Mouse (Mus musculus) liver, embryonic 15.5 days (tissue): ENCODE measurements at regions not wholly inside any gene's neighbourhood (a gene's known extent, or its start where the extent isn't known, plus 50 kb on each side); places are given as distances from the start of the nearest gene placed in this dataset.

ENCODE experiments used
- ATAC-seq: fragments of 200-750 bp; cut with Nextera tagmentation; 2 replicates; pipeline ENCODE4 v1.8.0; 2017; ENCODE audit warnings: moderate number of reproducible peaks, mild to moderate bottlenecking, moderate library complexity; ENCODE audit not compliant: insufficient read depth
- H3K27ac ChIP-seq: fragments of 300-500 bp; sonication (generic); replicated peaks from 2 replicates; pipeline ENCODE4 v1.5.1; 2015; ENCODE audit warnings: mild to moderate bottlenecking, inconsistent platforms
- H3K27me3 ChIP-seq: fragments of 300-500 bp; sonication (generic); 2 replicates; pipeline ENCODE4 v1.6.1; 2015; ENCODE audit warnings: mild to moderate bottlenecking, inconsistent platforms
- H3K36me3 ChIP-seq: fragments of 300-500 bp; sonication (generic); replicated peaks from 2 replicates; pipeline ENCODE4 v1.6.1; 2015; ENCODE audit warnings: moderate library complexity, mild to moderate bottlenecking, inconsistent platforms
- H3K4me1 ChIP-seq: fragments of 300-500 bp; sonication (generic); replicated peaks from 2 replicates; pipeline ENCODE4 v1.6.1; 2015; ENCODE audit warnings: inconsistent platforms
- H3K4me2 ChIP-seq: fragments of 300-500 bp; sonication (generic); 2 replicates; pipeline ENCODE4 v1.6.1; 2015; ENCODE audit warnings: moderate library complexity, mild to moderate bottlenecking, inconsistent platforms
- H3K4me3 ChIP-seq: fragments of 300-500 bp; sonication (generic); replicated peaks from 2 replicates; pipeline ENCODE4 v1.5.1; 2015; ENCODE audit warnings: mild to moderate bottlenecking, inconsistent platforms
- H3K9ac ChIP-seq: fragments of 300-500 bp; sonication (generic); 2 replicates; pipeline ENCODE4 v1.6.1; 2015; ENCODE audit warnings: moderate library complexity, mild to moderate bottlenecking, inconsistent platforms
- H3K9me3 ChIP-seq: fragments of 300-500 bp; sonication (generic); replicated peaks from 2 replicates; pipeline ENCODE4 v1.6.1; 2016; ENCODE audit warnings: inconsistent platforms
- WGBS: fragments of 180-500 bp; shearing (Covaris S2); methylation state at CpG from one replicate; pipeline ENCODE4 v1.1.7; 2015; ENCODE audit warnings: mixed read lengths; ENCODE audit not compliant: insufficient replicate concordance; 5-methylcytosine and 5-hydroxymethylcytosine counted together

- Histone ChIP-seq H3K36me3 (no peaks in the 10 kb centered on the region), H3K4me2 (no peak overlapping the region), H3K9me3 (no peaks in the 10 kb centered on the region), H3K4me3 (no peak overlapping the region), H3K4me1 (no peaks in the 10 kb centered on the region), H3K27me3 (no peaks in the 10 kb centered on the region), H3K27ac (no peak overlapping the region), H3K9ac (no peak overlapping the region)
- 18% methylated on average over 2 of the region's 2 CpGs for WGBS
- ATAC-seq: no peak
These were observed 659.5 kb upstream of the A1bg start for GRCm38 (mm10) chr15:61582335-61582734.

GRCm38 (mm10) chr15:61563347-61563746, 640.5 kb upstream of the A1bg start:
- Histone ChIP-seq H3K27me3 (no peaks in the 10 kb centered on the region), H3K9me3 (no peaks in the 10 kb centered on the region), H3K9ac (no peak overlapping the region), H3K36me3 (no peaks in the 10 kb centered on the region), H3K4me1 (no peaks in the 10 kb centered on the region), H3K27ac (no peak overlapping the region), H3K4me3 (no peak overlapping the region), H3K4me2 (no peak overlapping the region)
- no peak for ATAC-seq

GRCm38 (mm10) chr15:61562252-61562651, 639.4 kb upstream of the A1bg start:
- Histone ChIP-seq H3K9me3 (no peaks in the 10 kb centered on the region), H3K27me3 (no peaks in the 10 kb centered on the region), H3K27ac (no peak overlapping the region), H3K36me3 (no peaks in the 10 kb centered on the region), H3K4me1 (no peaks in the 10 kb centered on the region), H3K4me3 (no peak overlapping the region), H3K4me2 (no peak overlapping the region), H3K9ac (no peak overlapping the region)
- WGBS: 37% methylated on average over 2 of the region's 2 CpGs
- no peak for ATAC-seq

- H3K36me3 ChIP-seq: no peaks in the 10 kb centered on the region
- 62% methylated on average over 2 of the region's 2 CpGs for WGBS
- ATAC-seq: no peak
- H3K9me3 ChIP-seq: no peaks in the 10 kb centered on the region
- H3K4me3 ChIP-seq: no peak overlapping the region
- no peaks in the 10 kb centered on the region for H3K27me3 ChIP-seq
- no peak overlapping the region for H3K4me2 ChIP-seq
- H3K9ac ChIP-seq: no peak overlapping the region
- no peak overlapping the region for H3K27ac ChIP-seq
- no peaks in the 10 kb centered on the region for H3K4me1 ChIP-seq
These were observed 631.1 kb upstream of the A1bg start for GRCm38 (mm10) chr15:61553908-61554307.

- ATAC-seq: no peak
- no peaks in the 10 kb centered on the region for H3K27me3 ChIP-seq
- no peak overlapping the region for H3K9ac ChIP-seq
- 54% methylated on average over 8 of the region's 8 CpGs for WGBS
- H3K9me3 ChIP-seq: no peaks in the 10 kb centered on the region
- no peaks in the 10 kb centered on the region for H3K36me3 ChIP-seq
- H3K4me3 ChIP-seq: no peak overlapping the region
- H3K4me2 ChIP-seq: no peak overlapping the region
- H3K4me1 ChIP-seq: no peaks in the 10 kb centered on the region
- H3K27ac ChIP-seq: no peak overlapping the region
These were observed 630.4 kb upstream of the A1bg start for GRCm38 (mm10) chr15:61553081-61553680.

- Histone ChIP-seq H3K27ac (no peak overlapping the region), H3K4me3 (no peak overlapping the region), H3K9ac (no peak overlapping the region), H3K4me1 (no peaks in the 10 kb centered on the region), H3K36me3 (no peaks in the 10 kb centered on the region), H3K9me3 (no peaks in the 10 kb centered on the region), H3K27me3 (no peaks in the 10 kb centered on the region), H3K4me2 (no peak overlapping the region)
- no peak for ATAC-seq
- 61% methylated on average over 5 of the region's 5 CpGs for WGBS
These were observed 628.4 kb upstream of the A1bg start for GRCm38 (mm10) chr15:61551206-61551605.

- 61% methylated on average over 4 of the region's 4 CpGs for whole genome bisulfite sequencing
These were observed 625.6 kb upstream of the A1bg start for GRCm38 (mm10) chr15:61548400-61548799.

GRCm38 (mm10) chr15:61546608-61547007, 623.8 kb upstream of the A1bg start:
- H3K36me3 ChIP-seq: no peaks in the 10 kb centered on the region
- WGBS: 54% methylated on average over 3 of the region's 3 CpGs
- H3K4me2 ChIP-seq: no peak overlapping the region
- no peak overlapping the region for H3K9ac ChIP-seq
- no peaks in the 10 kb centered on the region for H3K4me1 ChIP-seq
- ATAC-seq: no peak
- H3K9me3 ChIP-seq: no peaks in the 10 kb centered on the region
- no peak overlapping the region for H3K4me3 ChIP-seq
- no peak overlapping the region for H3K27ac ChIP-seq
- H3K27me3 ChIP-seq: no peaks in the 10 kb centered on the region

More at GRCm38 (mm10) chr15:61548400-61548799, 625.6 kb upstream of the A1bg start:
- Histone ChIP-seq H3K9me3 (no peaks in the 10 kb centered on the region), H3K4me1 (no peaks in the 10 kb centered on the region), H3K36me3 (no peaks in the 10 kb centered on the region), H3K27me3 (no peaks in the 10 kb centered on the region), H3K9ac (no peak overlapping the region), H3K4me3 (no peak overlapping the region), H3K4me2 (no peak overlapping the region), H3K27ac (no peak overlapping the region)
- no peak for ATAC-seq

- Histone ChIP-seq H3K4me1 (no peaks in the 10 kb centered on the region), H3K27ac (no peak overlapping the region), H3K27me3 (no peaks in the 10 kb centered on the region), H3K4me2 (no peak overlapping the region), H3K36me3 (no peaks in the 10 kb centered on the region), H3K9me3 (no peaks in the 10 kb centered on the region), H3K9ac (no peak overlapping the region), H3K4me3 (no peak overlapping the region)
- no peak for ATAC-seq
- 36% methylated on average over 2 of the region's 2 CpGs for WGBS
These were observed 621.3 kb upstream of the A1bg start for GRCm38 (mm10) chr15:61544074-61544473.

GRCm38 (mm10) chr15:61541643-61542042, 618.8 kb upstream of the A1bg start:
- H3K9ac ChIP-seq: no peak overlapping the region
- no peak overlapping the region for H3K4me2 ChIP-seq
- no peaks in the 10 kb centered on the region for H3K9me3 ChIP-seq
- H3K27ac ChIP-seq: no peak overlapping the region
- no peaks in the 10 kb centered on the region for H3K27me3 ChIP-seq
- no peaks in the 10 kb centered on the region for H3K36me3 ChIP-seq
- no peaks in the 10 kb centered on the region for H3K4me1 ChIP-seq
- WGBS: 63% methylated on average over 4 of the region's 4 CpGs
- no peak overlapping the region for H3K4me3 ChIP-seq
- ATAC-seq: no peak

GRCm38 (mm10) chr15:61540753-61541421, 618.1 kb upstream of the A1bg start:
- Histone ChIP-seq H3K36me3 (no peaks in the 10 kb centered on the region), H3K4me1 (no peaks in the 10 kb centered on the region), H3K9me3 (no peaks in the 10 kb centered on the region), H3K27ac (no peak overlapping the region), H3K9ac (no peak overlapping the region), H3K27me3 (no peaks in the 10 kb centered on the region), H3K4me3 (no peak overlapping the region), H3K4me2 (peak overlapping the region; percentile 10; the same call in 1 of the 2 replicates)
- ATAC-seq: no peak
- 23% methylated on average over 10 of the region's 10 CpGs for WGBS

GRCm38 (mm10) chr15:61538930-61539329, 616.1 kb upstream of the A1bg start:
- WGBS: 49% methylated on average over 5 of the region's 5 CpGs
- H3K9ac ChIP-seq: no peak overlapping the region
- no peak overlapping the region for H3K4me2 ChIP-seq
- ATAC-seq: no peak
- no peak overlapping the region for H3K4me3 ChIP-seq
- H3K36me3 ChIP-seq: no peaks in the 10 kb centered on the region
- H3K27ac ChIP-seq: no peak overlapping the region
- H3K4me1 ChIP-seq: no peaks in the 10 kb centered on the region
- no peaks in the 10 kb centered on the region for H3K27me3 ChIP-seq
- no peaks in the 10 kb centered on the region for H3K9me3 ChIP-seq
